Mouse (Mus musculus): ENCODE measurements around the gene Lbp.

Gene Lbp

DNA sequence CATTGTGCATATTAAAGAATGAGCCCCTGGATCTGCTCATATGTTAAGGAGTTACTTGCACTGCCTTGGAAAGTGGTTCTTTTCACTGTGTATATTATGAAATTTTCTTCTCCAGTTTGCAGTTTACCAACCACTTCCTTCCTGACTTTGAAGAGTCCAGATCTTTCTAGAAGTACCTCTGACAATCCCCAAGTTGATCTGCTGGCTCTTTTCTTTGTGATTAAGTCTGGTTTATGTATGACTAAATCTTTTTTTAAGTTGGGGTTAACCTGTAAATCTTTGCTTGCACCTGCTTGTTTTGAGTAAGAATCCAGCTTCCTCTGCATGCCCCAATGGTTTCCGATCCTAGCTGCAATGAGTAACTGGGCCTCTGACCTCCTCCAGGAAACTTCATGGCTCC, 6.8 kb downstream of the Lbp start:
- DNase-seq: no peak

DNA sequence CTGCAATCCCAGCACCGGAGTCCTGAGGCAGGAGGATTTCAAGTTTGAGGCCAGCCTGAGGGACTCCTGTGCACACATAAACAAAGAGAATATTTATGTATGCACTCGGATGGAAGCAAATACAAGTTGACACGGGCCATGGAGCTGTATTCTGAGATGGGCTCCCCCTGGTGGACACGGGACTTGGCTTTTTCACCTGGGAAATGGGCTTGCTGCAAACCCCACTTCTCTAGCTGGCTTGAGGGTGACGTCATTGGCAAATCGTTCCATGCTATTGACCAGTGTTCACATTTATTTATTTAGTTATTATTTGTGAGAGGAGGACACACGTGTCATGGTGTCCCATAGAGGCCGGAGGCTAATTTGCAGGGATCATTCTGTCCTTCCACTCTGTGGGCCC, 10.1 kb downstream of the Lbp start:
- DNase-seq: peak; percentile 43

DNA sequence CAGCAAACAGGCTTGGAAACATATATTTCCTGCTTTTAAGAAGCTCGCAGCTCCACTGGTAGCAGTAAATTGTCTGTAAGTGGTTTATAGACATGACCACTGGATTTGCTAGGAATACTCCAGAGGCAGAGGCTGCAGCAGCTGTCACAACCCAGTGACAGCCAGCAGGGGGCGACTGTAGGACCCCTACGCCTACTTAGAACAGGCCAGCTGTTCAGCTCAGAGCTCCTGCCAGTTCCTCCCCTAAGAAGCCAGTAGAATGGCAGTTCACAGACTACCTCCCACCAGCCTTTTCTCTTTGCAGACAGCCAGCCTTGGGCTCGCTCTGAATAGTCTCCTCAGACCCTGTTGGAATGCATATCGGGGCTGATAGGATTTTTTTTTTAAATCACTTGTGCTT, 10.7 kb downstream of the Lbp start:
- peak; percentile 84 for DNase-seq

DNA sequence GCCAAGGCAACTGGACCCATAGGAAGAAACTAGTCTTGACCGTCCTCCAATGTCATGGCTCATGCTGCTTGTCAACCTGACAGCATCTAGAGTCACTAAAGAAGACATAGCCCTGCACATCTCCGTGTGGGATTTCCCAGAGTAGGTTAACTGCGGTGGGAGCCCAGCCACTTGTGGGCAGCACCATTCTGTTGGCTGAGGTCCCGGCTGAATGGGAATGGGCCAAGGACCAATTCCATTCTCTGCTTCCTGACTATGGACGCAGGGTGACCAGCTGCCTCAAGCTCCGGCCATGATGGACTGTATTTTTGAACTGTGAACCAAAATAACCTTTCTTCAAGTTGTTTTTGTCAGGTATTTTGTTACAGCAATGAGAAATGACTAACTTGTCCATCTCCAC, 15.3 kb downstream of the Lbp start:
- DNase-seq: no peak

DNA sequence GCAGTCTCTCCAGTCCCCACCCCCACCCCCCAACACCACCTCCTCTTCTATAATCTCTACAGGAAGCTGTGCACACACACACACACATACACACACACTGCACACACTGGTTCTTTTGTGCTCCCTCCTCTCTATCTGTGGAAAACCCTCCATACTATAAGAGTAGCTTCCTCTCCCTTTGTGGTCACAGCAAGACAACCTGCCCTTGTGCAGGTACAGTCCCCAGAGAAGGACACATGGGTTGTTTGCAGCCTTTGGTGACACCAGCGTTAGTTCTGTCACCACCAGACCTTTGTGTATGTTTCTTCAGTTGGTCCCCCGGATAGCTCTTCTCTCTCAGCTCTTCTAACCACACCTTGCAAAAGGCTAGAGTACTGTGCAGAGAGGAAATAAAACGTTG, 16.6 kb downstream of the Lbp start:
- no peak for DNase-seq

DNA sequence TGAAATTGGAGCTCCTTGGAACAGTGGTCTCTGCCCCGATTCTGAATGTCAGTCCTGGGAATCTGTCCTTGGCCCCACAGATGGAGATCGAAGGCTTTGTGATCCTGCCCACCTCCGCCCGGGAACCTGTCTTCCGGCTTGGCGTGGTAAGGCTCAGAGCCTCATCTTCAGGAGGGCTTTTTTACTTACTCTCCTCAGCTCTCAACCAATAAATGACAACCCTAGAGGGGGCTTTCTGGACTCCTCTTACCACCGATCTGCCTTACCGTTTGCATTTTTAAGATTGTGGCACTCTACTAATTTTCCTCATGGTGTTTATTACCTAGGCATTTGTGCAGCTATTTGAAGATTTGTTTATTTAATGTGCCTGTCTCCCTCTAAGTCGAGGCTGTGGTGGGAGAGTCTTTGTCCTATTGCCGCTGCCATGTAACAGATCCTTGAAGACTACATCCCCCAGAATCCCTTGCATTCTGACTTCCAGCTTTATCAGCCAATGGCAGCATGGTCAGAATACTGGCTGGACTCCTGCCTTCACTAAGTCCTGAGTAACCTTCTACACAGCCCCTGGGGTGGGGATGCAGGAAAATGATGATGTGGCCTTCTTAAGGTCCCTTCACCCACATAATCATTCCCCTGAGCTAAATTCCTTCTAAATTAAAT, 18.4 kb downstream of the Lbp start:
- DNase-seq: peak; percentile 37

DNA sequence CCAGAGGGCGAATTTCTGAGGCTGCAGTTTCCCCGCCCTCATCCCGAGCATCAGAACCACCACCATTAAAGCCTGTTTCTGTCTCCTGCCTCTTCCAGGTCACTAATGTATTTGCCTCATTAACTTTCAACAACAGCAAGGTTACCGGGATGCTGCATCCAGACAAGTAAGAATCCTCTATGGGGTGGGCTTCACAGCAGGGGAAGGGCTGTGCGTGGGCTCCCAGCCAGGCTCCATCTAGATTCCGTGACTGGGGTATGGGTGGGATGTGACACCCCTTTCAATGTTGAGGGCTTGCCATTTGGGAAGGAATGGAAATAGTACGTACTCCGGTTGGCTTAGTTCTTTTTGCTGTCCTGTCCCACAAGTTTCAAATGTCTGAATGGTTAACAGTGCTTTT, 19.3 kb downstream of the Lbp start:
- DNase-seq: no peak

DNA sequence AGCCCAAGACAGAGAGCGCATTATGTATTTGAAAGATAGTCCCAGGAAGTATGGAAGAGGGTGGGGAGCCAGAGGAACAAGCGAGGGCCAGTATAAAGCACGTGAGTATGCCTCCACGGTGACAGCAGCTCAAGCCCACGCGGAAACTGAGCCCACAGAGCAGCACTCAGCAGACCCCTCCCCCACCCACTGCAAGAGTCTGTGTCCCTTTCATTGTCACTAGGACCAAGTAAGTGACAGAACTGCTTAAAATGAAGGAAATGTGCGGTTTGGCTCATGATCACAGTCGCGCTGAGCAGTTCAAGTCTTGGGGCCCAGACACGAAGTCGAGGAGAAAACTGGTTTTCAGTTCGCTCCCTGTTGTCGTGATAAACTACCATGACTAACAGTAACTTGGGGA, 28.1 kb downstream of the Lbp start:
- DNase-seq: no peak

DNA sequence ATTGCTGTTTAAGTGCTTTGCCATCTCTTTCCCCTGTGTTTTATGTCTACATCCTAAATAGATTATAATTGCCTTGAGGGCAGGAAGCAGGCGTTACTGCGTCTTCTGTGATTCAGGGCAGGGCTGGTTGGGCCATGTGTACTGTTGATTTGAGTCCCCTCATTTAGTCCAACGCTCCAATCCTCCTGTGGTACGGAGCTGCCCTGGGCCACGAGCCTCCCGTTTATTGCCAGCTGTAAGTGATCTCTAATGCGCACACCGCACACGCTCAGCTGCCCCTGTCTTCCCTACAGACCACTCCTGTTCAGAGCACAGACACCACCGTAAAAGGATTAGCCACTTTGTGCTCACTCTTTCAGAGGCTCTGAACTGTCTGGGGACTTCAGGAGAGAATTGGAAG, 31.4 kb downstream of the Lbp start:
- DNase-seq: no peak

DNA sequence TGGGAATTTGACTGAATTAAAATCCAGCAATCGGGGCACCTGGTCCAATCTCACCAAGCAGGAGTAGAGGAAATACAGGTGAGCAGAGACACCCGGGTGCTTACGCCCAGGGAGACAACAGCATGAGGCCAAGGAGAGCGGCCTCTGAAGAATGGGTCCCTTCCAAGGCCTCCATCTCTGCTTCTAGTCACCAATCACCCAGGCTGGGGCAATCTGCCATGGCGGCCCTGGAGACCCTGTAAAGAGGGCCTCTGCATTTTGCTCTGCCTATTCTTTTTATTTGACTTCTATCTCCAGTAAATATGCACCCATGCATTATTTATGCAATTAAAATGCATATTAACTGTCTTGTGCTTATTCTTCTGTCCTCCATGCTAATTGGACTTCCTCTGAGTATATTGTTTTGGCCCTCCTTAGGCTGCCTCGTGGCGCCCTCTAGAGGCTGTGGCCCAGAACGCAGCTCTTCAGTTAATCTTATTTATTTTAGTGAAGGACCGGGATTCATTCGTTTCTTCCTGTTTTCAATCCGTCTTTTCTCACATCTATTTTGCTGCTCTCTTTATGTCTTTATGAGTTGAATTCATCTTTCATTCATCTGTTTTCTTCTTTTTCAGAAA, 33.8 kb downstream of the Lbp start:
- peak; percentile 80 for DNase-seq

DNA sequence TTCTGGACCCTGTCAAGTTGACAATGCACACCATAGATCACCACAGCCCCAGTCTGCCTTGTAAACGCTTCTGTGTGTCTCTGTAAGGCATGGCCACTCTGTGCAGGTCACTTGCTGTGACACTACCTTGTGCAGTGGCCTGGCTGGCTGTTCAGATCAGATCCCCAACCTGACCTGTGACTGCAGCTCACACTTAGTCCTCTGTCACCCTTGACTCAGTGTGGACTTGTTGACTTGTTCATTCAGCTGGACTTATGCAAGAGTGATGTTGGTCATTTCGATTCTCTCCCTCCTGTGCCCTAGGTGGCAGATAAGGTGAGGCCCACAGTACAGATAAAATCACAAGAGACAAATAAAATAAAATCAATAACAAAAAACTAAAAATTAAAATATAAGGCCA, 35.0 kb downstream of the Lbp start:
- no peak for DNase-seq

DNA sequence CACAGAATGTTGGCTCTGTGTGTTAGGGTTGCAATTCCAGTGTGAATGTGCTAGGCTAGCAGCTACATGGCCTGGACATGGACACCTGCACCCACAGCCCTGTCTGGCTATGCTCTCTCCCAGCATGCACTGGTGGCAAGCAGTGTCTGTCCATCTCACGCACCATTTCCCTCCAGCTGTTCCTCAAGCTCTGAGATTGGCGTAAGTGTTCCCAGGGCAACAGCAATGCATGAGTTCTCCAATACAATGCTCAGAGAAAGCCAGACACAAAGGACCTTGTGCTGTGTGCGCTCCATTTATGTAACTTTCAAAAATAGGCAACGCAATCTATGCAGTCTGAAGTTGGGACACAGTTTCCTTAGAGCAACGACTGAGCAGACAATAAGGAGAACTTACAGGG, 37.2 kb downstream of the Lbp start:
- DNase-seq: no peak

DNA sequence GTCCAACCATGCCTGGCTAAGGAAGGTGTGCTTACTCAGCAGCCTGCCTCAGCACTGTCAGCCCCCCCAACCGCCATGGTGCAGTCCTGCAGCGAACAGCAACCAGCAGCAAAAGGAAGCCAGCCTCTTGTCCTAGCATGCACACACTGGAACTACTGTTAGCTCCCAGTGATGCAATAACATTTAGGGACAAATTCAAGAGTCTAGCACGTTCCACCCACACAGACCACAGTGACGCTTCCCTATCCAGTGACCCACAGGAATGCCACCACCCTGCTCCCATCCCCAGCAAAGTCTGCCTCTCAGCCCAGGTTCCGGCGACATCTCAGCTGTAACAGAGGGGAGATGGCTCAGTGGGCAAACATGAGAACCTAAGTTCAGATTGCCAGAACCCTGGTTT, 40.2 kb downstream of the Lbp start:
- no peak for DNase-seq

DNA sequence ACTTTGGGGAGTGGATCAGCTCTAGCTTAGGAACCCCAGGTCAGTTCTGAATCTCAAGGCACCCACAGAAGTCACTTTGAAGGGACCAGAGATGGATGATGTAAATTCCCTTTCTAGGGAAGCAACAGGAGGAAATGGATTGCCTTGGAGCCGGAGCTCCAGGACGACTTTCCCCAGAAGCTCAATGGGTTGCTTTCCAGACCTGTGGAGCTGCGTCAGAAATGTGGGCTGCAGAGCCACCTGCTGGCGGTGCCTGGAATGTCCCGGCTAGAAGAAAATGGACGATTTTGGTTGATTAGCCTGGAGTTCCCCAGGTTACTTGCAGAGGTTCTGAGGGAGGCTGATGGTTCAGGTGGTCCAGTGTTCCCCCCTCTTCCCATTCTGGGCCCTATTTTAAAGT, 41.6 kb downstream of the Lbp start:
- peak; percentile 82 for DNase-seq

DNA sequence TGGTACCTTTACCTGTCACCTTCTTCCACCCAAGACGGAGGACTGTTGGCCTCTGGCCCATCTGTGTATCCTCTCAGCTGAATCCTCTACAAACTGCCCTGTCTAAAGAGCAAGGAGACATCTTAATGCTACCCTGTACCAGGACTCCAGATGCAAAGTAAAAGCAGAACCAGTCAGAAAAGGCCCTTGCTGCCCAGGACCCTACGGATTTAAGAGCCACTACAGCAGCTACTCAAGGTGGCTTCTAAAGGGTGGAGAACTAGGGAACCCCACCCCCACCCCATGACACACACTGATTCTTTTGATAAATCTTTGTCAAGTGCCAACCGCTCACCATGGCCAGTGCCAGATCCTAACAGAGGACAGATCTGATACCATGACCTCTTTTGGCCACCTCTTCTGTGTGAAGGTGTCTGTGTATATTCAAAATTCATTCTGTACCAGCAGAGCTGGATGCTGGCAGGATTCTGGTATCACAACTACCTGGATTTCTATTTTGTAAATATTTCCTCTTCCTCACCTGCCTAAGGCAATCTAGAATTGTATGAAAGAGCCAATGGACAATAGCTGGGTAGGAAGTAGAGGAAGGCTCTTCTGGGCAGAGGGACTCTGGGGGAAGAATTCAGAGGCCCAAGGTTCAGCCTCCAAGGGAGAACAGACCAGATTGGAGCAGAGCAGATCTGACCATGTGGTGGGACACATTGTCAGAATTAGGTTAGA, 46.7 kb downstream of the Lbp start:
- DNase-seq: no peak

DNA sequence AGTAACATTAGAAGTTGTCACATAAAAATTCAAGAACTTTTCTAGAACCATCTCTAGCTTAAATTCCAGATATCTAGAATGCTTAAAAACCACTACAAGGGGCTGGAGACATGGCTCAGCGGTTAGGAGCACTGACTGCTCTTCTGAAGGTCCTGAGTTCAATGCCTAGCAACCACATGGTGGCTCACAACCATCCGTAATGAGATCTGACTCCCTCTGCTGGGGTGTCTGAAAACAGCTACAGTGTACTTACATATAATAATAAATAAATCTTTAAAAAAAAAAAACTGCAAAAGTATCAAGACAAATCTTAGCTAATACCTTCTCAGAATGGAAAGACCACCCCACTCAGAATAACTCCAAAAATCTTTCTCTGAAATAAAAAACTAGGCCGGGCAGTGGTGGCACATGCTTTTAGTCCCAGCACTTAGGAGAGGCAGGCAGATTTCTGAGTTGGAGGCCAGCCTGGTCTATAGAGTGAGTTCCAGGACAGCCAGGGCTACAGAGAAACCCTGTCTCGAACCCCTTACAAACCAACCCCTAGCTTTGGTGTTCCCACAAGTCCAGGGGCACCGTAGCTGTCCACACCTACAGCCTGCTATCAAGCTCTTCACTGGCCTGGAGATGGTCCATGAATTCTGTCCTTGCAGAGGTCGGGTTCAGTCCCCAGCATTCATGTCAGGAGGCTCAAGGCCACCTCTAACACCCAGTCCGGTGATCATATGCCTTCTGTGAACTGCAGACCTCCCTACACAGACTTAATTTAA, 48.2 kb downstream of the Lbp start:
- no peak for DNase-seq

DNA sequence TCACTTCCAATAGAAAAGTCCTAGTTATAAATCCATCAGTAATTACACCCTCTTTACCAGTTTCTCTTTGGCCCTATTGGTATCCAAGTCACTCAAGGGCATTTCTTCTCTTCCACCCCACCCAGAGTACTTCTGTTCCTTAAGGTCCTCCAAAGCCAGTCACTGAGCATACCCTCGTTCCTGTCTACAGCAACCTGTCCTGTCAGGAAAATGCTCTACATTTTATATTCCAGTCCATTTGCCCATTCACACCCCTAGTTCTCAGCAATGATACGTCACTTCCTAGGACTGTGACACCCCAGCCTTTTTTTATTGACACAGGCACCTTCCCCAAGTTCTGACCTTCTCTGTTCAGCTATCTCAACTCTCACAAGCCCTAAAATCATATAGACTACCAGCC, 48.9 kb downstream of the Lbp start:
- DNase-seq: no peak

DNA sequence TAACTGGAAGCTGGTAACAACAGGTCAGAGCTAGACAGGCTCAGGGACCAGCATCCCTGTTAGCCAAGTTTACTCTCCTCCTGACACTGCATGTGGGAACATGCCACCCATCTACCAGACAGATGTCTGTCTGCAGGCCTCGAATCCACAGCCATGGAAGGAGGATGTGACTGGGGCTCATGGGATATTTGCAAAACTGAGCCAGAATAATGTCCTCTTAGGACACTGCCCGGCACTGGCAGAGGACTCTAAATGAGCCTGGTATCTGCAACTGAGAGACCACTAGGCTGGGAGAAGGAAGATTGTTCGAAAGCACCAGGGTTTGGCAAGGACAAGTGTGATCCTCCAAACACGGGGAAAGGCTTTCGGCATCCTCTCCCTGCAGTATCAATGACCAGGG, 49.8 kb downstream of the Lbp start:
- DNase-seq: no peak

DNA sequence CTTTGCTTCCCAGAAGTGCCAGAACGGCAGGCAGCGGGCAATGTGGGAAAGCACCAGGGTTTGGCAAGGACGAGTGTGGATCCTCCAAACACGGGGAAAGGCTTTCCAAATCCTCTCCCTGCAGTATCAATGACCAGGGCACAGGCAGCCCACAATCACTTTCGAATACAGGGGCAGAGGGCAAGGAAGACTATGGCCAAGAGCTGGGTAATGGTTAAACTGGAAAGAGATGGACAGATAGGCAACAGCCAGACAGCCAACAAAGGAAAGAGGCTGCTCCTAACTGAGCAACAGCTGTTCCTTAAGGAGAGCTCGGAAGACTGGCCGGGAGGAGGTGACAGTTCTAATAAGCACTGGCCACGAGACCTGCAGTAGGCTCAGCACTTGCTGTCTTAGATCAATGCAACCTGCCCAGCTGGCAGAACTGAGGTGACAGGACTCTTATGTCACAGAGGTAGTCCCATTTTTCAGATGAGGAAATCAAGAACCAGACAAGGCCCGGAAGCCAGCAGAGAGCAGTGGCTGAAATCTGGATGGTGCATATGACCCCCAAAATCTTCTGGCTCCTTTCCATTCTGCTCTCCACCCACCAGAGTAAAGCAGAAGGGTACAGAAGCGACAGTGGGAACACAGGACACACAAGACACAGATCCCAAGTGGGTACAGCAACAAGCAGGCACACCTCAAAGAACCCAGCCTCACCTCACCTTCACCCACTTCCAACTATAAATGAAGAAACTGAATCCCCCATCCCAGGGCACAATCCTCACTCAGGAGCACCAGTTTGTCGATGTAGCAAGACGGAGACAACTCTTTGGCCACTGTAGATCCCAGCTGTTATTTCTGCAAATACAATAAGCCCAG, 53.7 kb downstream of the Lbp start:
- DNase-seq: no peak

DNA sequence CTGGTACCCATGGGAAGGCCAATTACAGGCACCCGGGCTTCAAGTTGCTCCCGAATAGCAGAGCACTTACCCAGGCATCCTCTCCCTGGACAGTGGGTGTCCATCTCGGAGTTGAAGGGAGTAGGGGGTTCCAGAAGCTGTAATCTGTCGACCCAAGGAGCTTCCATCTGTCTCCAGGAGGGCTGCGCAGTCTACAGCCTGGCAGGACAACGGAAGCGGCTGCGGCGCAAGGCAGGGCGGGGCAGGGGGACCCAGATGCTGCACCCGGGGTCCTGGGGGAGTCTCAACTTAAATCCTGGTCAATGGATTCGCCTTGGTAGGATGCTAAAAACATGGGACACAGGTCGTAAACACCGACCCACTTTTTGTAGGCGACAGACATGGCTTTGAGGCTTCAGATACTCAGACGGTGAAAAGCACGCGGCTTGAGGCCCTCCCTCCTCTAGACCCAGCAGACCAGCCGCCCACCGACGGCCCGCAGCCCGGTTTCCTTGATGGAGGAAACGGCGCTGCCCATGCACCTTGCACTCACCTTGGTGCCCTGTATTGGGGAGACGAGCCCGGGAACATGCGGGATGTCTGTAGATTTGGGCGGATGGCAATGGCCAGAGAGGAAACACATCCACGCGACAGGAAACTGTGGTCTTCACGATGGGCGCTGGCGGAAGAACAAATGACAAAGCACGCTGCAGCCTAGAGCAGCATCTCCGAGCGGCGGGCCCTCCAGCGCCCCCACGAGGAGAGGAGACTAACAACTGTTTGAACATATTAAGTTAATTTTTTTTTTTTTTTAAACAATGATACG, 54.8 kb downstream of the Lbp start:
- peak; percentile 93 for DNase-seq

DNA sequence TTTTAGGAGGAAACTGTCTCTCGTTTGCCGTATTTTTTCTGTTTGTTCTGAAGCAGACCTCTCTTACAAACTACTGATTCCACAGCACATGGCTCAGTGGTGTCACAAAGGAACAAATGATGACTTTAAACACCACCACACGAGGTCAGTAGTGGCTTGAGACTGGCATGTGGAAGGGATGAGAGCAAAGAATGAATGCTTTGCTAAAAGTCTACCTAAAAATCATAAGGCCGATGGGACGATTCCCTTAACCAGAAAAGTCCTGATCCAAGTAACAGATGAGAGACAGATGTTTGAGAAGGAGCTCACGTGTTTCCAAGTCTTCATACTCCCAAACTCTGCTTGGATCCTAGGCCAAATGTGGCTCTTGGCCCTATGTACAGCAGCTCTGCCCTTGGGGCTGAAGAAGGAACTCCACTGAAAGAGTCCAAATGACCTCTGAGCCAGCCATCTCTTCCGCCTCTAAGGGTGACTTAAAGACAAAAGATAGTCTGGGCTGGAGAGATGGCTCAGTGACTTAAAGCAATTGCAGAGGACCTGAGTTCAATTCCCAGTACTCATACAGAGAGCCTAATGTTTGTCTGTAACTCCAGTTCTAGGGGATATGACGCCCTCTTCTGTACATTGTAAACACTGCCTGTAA, 55.5 kb downstream of the Lbp start:
- no peak for DNase-seq

Measured in kidney, postnatal 10 days (tissue).